Mouse (Mus musculus) megakaryocyte, adult 5-6 weeks (primary cell): ENCODE measurements at regions not wholly inside any gene's neighbourhood (a gene's known extent, or its start where the extent isn't known, plus 50 kb on each side); places are given as distances from the start of the nearest gene placed in this dataset.
A peak's percentile ranks its signal among the peaks of the same experiment; 100 is the strongest.

Experiments
- ATAC-seq: 2 replicates; pipeline ENCODE4 v1.8.0; 2016; ENCODE audit warnings: mild to moderate bottlenecking, inconsistent platforms; ENCODE audit not compliant: poor library complexity, severe bottlenecking

- ATAC-seq: peak; percentile 92
Measured at GRCm38 (mm10) chr13:110537960-110538463, 143.2 kb downstream of the Plk2 start.

- ATAC-seq: no peak
Measured at GRCm38 (mm10) chr13:110540543-110541265, 145.9 kb downstream of the Plk2 start.

- ATAC-seq: peak; percentile 13; the same call in 1 of the 2 replicates
Measured at GRCm38 (mm10) chr13:110541288-110542148, 146.7 kb downstream of the Plk2 start.

GRCm38 (mm10) chr13:110542303-110543065 lies 147.6 kb downstream of the Plk2 start:
- no peak for ATAC-seq

- peak; percentile 60 for ATAC-seq
Measured at GRCm38 (mm10) chr13:110545454-110545853, 150.6 kb downstream of the Plk2 start.

GRCm38 (mm10) chr13:110555529-110556319 lies 160.9 kb downstream of the Plk2 start:
- no peak for ATAC-seq

DNA sequence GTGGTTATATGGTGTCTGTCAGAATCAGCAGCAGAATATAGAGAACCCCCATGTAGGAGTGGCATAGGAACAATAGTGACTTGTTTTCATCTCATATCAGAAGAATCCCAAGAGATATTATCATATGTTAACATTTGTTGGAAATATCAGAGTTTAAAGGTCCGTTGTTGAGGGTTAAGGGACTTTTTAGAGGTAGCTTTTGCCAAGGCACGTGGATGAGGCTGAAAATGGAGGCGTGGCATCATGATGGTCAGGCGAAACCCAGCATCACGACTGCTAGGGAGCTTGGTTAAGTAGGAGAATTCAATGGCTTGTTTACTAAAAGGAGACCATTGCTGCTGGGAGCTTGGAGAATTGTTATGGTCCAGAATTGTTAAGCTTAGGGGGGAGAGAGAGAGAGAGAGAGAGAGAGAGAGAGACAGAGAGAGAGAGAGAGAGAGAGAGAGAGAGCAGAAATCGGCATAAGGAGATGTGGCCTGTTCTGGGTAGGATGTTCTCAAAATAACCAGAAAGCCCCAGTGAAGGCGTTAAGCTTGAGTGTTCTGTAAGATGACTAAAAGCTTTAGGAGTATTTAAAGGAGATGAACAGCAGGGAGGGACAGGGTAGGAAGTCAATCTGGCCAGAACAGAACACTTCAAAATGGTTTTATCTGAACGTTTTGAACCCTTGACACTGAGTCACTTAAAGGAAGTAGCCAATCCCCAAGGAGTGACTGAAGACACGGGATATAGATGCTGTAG lies 161.7 kb downstream of the Plk2 start:
- no peak for ATAC-seq

- peak; percentile 43 for ATAC-seq
Measured at GRCm38 (mm10) chr13:110557930-110558727, 163.3 kb downstream of the Plk2 start.

- ATAC-seq: peak; percentile 60
Measured at GRCm38 (mm10) chr13:110560566-110560965, 165.7 kb downstream of the Plk2 start.

GRCm38 (mm10) chr13:110562499-110562898 lies 167.7 kb downstream of the Plk2 start:
- ATAC-seq: no peak

- no peak for ATAC-seq
Measured at GRCm38 (mm10) chr13:110562902-110563301, 168.1 kb downstream of the Plk2 start.

- 0 out of 2 replicates have a peak, but pooled peaks have one; percentile 13 for ATAC-seq
Measured at GRCm38 (mm10) chr13:110563967-110564366, 169.1 kb downstream of the Plk2 start.

DNA sequence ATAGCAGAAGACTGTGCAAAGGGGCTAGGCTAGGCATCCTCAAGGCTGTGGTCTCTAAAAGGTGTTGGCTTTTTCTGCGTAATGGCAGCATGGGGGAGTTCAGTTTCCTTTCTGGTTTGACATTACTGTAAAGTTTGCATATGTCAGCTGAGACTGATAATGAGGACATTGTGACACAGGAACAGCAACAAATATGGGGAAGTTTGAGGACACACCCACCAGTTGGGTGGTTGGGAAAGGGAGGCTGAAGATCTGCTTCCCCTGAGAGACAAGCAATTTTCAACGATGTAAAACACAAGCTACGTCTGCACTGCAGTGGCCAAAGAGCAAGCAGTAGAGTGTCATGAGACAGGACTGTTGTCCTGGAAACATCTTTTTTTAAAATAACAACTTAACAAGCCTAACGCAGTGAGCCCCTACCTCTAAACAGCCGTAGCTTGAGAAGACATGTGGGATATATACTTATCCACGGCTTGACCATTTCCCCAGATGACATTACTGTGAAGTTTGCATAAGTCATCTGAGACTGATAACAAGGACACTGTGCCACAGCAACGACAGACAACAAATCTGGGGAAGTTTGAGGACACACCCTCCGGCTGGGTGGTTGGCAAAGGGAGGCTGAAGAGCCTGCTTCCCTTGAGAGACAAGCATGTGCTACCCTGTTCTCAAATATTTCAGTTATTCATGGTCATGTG lies 173.8 kb downstream of the Plk2 start:
- ATAC-seq: peak; percentile 82

DNA sequence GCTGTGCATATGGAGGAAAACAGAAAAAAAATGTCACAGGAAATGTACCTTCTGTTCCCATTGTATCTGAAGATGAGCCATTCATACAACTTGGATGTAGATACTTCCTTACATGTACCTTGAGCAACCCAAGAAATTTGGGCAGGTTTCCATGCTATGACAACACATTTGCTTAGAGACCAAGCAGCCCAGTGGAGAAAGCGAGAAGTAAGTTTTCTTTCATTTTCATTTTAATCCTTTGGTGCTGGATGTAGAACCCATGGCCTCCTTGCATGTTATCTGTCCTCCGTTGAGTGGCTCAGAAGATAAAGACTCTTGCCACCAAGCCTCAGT lies 174.3 kb downstream of the Plk2 start:
- peak; percentile 69 for ATAC-seq

- no peak for ATAC-seq
Measured at GRCm38 (mm10) chr13:110570386-110570785, 175.5 kb downstream of the Plk2 start.

DNA sequence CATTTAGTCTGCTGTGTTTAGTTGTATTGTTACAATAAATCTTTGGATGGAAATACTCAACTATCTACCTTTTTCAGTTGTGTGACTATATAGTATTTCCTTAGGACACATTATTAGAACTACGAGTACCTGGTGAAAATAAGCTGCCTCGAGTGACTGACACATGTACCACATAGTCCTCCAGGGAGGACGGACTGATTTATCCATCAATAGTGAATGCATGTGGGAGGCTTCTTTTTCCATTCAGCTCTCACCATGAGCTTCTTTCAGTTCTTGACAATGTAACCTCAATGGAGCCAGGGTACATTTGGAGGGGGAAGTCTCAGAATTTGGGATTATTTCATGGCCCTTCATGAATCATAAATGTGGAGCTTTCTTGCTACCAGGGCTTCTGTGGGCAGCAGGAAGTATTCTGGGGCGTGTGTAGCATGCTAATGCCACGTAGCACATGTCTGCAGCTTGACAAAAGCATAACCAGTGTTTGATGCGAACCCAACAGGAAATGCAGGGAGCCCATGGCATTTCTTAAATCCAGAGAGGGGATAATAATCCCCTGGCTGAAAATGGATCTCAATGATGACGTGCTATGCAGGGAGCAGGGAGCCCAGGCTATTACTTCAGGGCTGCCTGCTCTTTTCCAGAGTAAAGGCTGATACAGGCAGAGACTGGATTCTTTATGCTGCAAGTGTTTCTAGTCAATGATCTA lies 178.7 kb downstream of the Plk2 start:
- no peak for ATAC-seq

DNA sequence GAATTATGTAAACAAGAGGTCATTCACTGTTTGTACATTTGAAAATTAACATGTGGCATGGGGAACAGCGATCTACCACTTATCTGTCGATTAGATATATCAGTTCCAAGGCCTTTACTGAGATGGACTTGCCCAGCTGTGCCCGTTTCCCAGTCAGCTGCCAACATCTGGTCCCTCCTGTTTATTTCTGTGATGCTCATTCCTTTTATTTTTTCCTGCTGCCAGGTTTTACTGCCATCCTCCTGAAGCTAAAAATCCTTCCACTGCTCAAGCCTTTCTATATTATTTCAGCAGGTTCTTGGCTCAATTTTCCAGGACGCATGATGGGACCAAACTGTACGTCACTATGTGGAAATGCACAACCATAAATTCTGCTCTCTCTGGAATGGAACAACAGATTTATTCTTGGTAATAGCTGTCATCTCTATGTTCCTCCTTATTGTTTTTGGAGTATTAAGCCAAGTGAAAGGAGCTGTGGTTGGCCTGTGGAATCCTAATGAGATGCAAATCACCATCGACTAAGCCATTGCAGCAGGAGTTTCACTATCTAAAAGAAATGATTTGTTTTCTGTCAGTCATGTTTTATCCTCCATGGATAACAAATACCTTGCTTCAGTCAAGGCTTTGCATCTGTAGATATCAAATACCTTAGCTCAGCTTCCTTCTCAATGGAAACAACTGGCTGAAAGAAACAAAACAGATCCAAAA lies 180.1 kb downstream of the Plk2 start:
- no peak for ATAC-seq
